Mouse (Mus musculus) E14TG2a.4 (cell line): ENCODE data around the gene F13a1.

ENCODE experiments used
- CTCF ChIP-seq: conservative IDR thresholded peaks from 2 replicates; pipeline ENCODE4 v1.5.1; 2014; ENCODE audit warnings: low read length
- NANOG ChIP-seq: IDR thresholded peaks from 2 replicates; pipeline ENCODE4 v1.6.1; 2014; ENCODE audit warnings: borderline replicate concordance, low read length, mixed read lengths

GRCm38 (mm10) chr13:37006224-37006623 is 43.8 kb downstream of the F13a1 start:
- TF ChIP-seq CTCF (no peak), NANOG (no peak)
